Mouse (Mus musculus): ENCODE results near the gene Dstyk. TPM values are rescaled to one million over a fixed set of nuclear protein-coding genes. Genes with fewer than 3 reads are reported as not detected.

The Dstyk gene
- polyA plus RNA-seq, 1 experiment from 2014 or later: 8.5 TPM

- Histone ChIP-seq H3K4me3 (peak overlapping the region; percentile 79), H3K27me3 (replicated peaks) (no peaks in the 10 kb centered on the region), H3K4me1 (peaks cover 29% of the 10 kb centered on the region), H3K36me3 (no peaks in the 10 kb centered on the region), H3K27ac (replicated peaks) (peak overlapping the region; percentile 95), H3K4me2 (peak overlapping the region; percentile 73), H3K9ac (peak overlapping the region; percentile 92), H3K9me3 (no peaks in the 10 kb centered on the region)
- ATAC-seq (ENCODE audit: extremely low read depth, insufficient number of reproducible peaks, low FRiP score, low TSS enrichment): no peak
- WGBS: 12% methylated on average over 6 of the region's 6 CpGs
These were observed 438 bp upstream of the Dstyk start for GRCm38 (mm10) chr1:132416943-132417290.

DNA sequence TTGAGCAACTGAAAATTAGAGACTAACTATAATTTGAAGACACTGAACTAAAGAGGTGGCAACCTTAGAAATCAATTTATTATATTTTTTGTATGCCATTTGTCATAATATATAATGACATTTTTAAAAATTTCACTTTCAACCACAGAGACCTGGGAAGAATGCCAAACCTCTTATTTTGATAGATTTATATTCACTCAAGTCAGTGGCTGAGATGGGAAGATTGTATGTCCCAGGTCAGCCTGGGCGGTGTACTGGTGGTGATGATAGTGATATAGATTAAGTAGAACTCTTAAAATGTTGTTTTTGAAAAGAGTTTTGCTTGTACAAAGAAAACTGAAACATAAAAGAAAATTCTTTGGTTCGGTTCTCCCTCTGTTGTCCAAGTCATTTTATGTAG lies 2.9 kb downstream of the Dstyk start:
- Histone ChIP-seq H3K9me3 (no peaks in the 10 kb centered on the region), H3K4me2 (no peak overlapping the region), H3K4me3 (no peak overlapping the region), H3K9ac (no peak overlapping the region), H3K36me3 (peaks cover 5% of the 10 kb centered on the region), H3K4me1 (peaks cover 29% of the 10 kb centered on the region), H3K27me3 (replicated peaks) (no peaks in the 10 kb centered on the region), H3K27ac (replicated peaks) (no peak overlapping the region)
- no peak for ATAC-seq (ENCODE audit: extremely low read depth, insufficient number of reproducible peaks, low FRiP score, low TSS enrichment)
- WGBS: 79% methylated on average over 2 of the region's 2 CpGs

DNA sequence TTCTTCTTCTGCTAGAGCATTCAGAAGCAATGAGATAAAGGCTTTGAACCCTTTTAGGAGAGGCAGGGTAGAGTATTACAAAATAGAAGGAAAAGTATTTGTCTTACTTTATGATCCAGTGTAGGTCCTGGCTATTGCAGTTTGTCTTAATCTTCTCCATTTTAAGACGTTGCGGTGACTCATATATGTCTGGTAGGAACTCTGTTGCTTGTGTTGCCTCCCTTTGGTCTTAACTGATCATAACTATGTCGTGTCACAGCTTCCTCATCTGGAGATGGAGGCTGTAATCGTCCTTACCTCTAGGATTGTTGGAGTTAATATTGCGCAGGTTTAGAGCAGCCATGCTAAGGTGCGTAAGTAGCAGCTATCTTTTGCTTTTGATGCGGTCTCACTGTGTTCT lies 3.3 kb downstream of the Dstyk start:
- WGBS: 85% methylated on average over 7 of the region's 7 CpGs
- no peak overlapping the region for H3K27ac ChIP-seq (replicated peaks)
- no peak overlapping the region for H3K4me2 ChIP-seq

GRCm38 (mm10) chr1:132422912-132423696 lies 5.7 kb downstream of the Dstyk start:
- no peak for ATAC-seq (ENCODE audit: extremely low read depth, insufficient number of reproducible peaks, low FRiP score, low TSS enrichment)
- Histone ChIP-seq H3K4me1 (peaks cover 21% of the 10 kb centered on the region), H3K4me3 (no peak overlapping the region), H3K9ac (no peak overlapping the region), H3K27ac (replicated peaks) (no peak overlapping the region), H3K9me3 (no peaks in the 10 kb centered on the region), H3K27me3 (replicated peaks) (no peaks in the 10 kb centered on the region), H3K36me3 (peaks cover 7% of the 10 kb centered on the region), H3K4me2 (no peak overlapping the region)
- 89% methylated on average over 5 of the region's 5 CpGs for WGBS

More for the DNA sequence above, 3.3 kb downstream of the Dstyk start:
- H3K36me3 ChIP-seq: peaks cover 5% of the 10 kb centered on the region
- H3K9ac ChIP-seq: no peak overlapping the region
- H3K4me1 ChIP-seq: peaks cover 33% of the 10 kb centered on the region
- ATAC-seq (ENCODE audit: extremely low read depth, insufficient number of reproducible peaks, low FRiP score, low TSS enrichment): no peak
- no peaks in the 10 kb centered on the region for H3K9me3 ChIP-seq
- H3K27me3 ChIP-seq (replicated peaks): no peaks in the 10 kb centered on the region
- no peak overlapping the region for H3K4me3 ChIP-seq

DNA sequence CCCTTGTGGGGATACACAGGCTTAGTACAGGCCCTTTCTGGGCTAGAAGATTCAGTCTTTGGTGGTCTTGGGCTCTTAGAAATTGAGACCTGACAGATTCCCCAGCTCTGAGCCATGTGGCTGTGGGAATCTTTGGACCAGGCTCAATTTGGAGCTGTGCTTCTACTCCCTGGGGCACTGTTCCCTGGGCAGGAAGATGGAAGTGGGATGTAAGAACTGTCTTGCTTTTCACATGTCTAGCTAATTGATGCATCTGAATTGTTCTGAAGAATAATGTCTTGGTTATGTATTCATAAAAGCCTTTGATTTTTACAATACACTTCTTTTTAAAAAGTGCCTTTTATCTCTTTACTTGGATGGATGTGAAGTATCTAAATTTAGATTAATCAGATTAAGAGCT lies 8.2 kb downstream of the Dstyk start:
- no peak overlapping the region for H3K4me3 ChIP-seq
- H3K4me1 ChIP-seq: peaks cover 4% of the 10 kb centered on the region; the same call in 1 of the 2 replicates
- H3K36me3 ChIP-seq: peaks cover 7% of the 10 kb centered on the region
- no peak overlapping the region for H3K9ac ChIP-seq
- ATAC-seq (ENCODE audit: extremely low read depth, insufficient number of reproducible peaks, low FRiP score, low TSS enrichment): no peak
- no peak overlapping the region for H3K27ac ChIP-seq (replicated peaks)
- no peaks in the 10 kb centered on the region for H3K27me3 ChIP-seq (replicated peaks)
- no peaks in the 10 kb centered on the region for H3K9me3 ChIP-seq
- no peak overlapping the region for H3K4me2 ChIP-seq

DNA sequence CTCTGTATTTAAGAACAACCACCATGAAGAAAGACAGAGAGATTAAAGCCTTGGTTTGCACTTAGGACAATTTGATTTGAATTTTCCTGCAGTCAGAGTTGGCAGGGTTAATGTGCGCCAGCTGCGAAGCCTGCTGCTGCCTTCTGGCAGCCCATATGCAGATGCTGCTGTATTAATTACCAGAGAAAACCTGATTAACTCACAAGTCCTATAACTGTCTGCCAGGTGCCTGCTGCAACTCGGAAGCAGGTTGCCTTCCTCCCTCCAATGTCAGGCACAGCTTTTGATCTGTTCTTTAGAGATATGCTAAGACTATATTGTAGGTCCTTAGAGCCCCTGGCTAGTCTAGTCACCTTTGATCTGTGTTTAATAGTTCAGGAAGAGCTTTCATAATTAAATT lies 13.5 kb downstream of the Dstyk start:
- no peak overlapping the region for H3K4me3 ChIP-seq
- no peak overlapping the region for H3K27ac ChIP-seq (replicated peaks)
- H3K9ac ChIP-seq: no peak overlapping the region
- peaks cover 11% of the 10 kb centered on the region for H3K4me1 ChIP-seq
- ATAC-seq (ENCODE audit: extremely low read depth, insufficient number of reproducible peaks, low FRiP score, low TSS enrichment): no peak
- peaks cover 19% of the 10 kb centered on the region for H3K36me3 ChIP-seq
- no peaks in the 10 kb centered on the region for H3K27me3 ChIP-seq (replicated peaks)
- no peaks in the 10 kb centered on the region for H3K9me3 ChIP-seq
- WGBS: 82% methylated on average over 3 of the region's 3 CpGs
- H3K4me2 ChIP-seq: no peak overlapping the region

DNA sequence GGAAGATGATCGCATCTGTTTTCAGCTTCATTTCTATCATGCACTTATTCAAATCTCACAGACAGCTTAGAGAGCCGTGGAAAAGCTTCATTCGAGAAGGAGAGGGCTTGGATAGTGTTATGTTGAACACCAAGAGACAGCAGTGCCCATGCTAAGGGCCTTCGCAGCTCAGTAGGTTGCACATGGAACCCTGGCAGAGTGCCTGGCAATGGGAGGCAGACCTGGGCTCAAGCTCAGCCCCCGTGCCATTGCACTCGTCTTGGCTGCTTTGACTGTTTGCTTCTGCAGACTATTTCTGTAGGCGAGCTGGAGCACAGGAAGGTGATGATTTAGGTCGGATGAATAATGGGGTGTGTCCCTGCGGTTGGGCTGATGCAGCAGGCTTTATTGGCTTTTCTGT lies 14.4 kb downstream of the Dstyk start:
- H3K4me2 ChIP-seq: no peak overlapping the region
- no peak for ATAC-seq (ENCODE audit: extremely low read depth, insufficient number of reproducible peaks, low FRiP score, low TSS enrichment)
- WGBS: 58% methylated on average over 9 of the region's 9 CpGs

DNA sequence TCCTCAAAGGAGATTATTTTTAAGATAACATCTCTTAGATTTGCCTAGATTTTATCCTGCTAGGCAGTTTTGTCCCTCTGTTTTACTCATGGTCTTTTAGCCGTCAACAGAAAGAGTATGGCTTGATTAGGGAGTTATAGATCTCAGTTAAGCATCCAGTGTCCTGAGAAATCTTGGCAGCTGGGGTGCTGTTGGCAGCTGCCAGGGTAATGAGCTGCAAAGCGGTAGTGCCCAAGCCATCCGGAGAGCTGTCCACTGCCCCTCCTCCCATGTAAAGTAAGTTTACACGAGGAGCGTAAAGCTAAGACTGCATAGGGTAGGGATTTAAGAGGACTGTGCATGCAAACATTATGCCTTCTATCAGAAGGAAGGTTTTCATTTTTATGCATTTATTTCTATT lies 16.0 kb downstream of the Dstyk start:
- no peak for ATAC-seq (ENCODE audit: extremely low read depth, insufficient number of reproducible peaks, low FRiP score, low TSS enrichment)
- WGBS: 80% methylated on average over 5 of the region's 5 CpGs

More for the DNA sequence above, 14.4 kb downstream of the Dstyk start:
- H3K27ac ChIP-seq (replicated peaks): no peak overlapping the region
- no peaks in the 10 kb centered on the region for H3K27me3 ChIP-seq (replicated peaks)
- peaks cover 16% of the 10 kb centered on the region for H3K4me1 ChIP-seq
- no peak overlapping the region for H3K4me3 ChIP-seq
- H3K9me3 ChIP-seq: no peaks in the 10 kb centered on the region
- no peak overlapping the region for H3K9ac ChIP-seq
- H3K36me3 ChIP-seq: peaks cover 23% of the 10 kb centered on the region

DNA sequence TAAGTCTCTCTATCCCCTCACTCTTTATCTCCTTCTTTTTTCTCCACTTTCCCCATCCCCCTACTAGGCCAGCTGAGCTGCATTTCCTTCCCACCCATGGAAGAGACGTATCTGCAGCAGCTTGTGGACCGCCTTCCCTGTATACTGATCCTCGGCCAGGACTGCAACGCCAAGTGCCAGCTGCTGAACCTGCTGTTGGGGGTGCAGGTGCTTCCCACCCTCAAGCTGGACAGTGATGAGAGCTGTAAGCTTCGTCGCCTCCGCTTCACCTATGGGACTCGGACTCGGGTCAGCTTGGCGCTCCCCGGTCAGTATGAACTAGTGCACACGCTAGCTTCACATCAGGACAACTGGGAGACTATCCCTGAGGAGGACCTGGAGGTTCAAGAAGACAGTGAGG lies 16.7 kb downstream of the Dstyk start:
- no peak for ATAC-seq (ENCODE audit: extremely low read depth, insufficient number of reproducible peaks, low FRiP score, low TSS enrichment)
- Histone ChIP-seq H3K27me3 (replicated peaks) (no peaks in the 10 kb centered on the region), H3K4me2 (no peak overlapping the region), H3K9ac (no peak overlapping the region), H3K36me3 (peaks cover 33% of the 10 kb centered on the region), H3K9me3 (no peaks in the 10 kb centered on the region), H3K27ac (replicated peaks) (no peak overlapping the region), H3K4me3 (no peak overlapping the region), H3K4me1 (peaks cover 16% of the 10 kb centered on the region)
- 88% methylated on average over 12 of the region's 12 CpGs for WGBS

More for the DNA sequence above, 16.0 kb downstream of the Dstyk start:
- H3K4me1 ChIP-seq: peaks cover 16% of the 10 kb centered on the region
- H3K36me3 ChIP-seq: peaks cover 29% of the 10 kb centered on the region
- H3K9ac ChIP-seq: no peak overlapping the region
- no peak overlapping the region for H3K4me3 ChIP-seq
- H3K4me2 ChIP-seq: no peak overlapping the region
- no peaks in the 10 kb centered on the region for H3K9me3 ChIP-seq
- H3K27me3 ChIP-seq (replicated peaks): no peaks in the 10 kb centered on the region
- H3K27ac ChIP-seq (replicated peaks): no peak overlapping the region

DNA sequence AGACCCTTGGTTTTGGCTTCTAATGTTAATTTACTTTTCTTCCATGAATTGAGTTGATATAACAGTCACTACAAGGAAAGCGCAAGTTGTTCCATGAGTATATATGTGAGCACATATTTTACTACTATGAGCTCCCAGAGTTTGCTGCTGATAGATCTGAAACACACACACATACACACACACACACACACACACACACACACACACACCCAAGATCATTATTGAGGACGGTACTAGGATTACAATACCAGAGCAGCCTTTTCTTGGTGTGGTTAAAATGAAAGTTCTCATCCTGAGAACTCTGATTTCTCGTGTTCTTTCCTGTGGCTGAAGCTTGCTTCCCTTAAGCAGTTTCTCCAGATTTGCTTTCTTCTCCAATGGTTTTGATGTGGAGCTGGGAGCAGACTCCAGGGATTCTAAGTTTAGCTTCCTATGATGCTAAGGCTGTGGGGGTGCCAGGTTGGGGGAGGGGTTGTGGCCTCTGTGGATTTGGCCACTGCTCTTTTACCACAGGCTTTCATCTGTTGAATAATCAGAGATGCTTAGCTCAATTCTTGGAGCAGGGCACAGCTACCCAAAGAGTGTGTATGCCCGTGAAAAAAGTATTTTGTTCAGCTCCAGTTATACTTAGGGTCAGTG lies 19.1 kb downstream of the Dstyk start:
- WGBS: 71% methylated on average over 4 of the region's 4 CpGs
- H3K9me3 ChIP-seq: no peaks in the 10 kb centered on the region; the same call in 1 of the 2 replicates
- H3K27ac ChIP-seq (replicated peaks): no peak overlapping the region
- no peak overlapping the region for H3K4me2 ChIP-seq
- no peaks in the 10 kb centered on the region for H3K27me3 ChIP-seq (replicated peaks)
- H3K4me1 ChIP-seq: peaks cover 13% of the 10 kb centered on the region
- H3K36me3 ChIP-seq: peaks cover 55% of the 10 kb centered on the region
- no peak for ATAC-seq (ENCODE audit: extremely low read depth, insufficient number of reproducible peaks, low FRiP score, low TSS enrichment)
- H3K4me3 ChIP-seq: no peak overlapping the region
- no peak overlapping the region for H3K9ac ChIP-seq

DNA sequence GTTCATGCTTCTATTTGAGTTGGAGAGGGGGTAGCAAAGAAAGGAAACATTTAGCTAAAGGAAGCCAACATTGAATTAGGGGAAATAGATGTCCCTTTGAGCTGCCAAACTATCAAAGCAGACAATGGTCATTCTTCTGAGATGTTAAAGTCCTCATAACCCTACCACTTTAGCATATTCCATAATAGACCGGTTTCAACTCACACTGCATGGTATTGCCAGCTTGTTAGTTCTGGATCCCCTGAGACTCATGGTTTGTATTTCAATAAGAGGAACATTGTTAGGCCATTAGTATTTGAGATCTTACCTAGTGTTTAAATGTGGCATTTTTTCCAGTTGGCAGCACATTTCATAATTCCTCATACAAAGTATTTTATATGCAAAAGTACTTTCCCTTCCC lies 19.6 kb downstream of the Dstyk start:
- H3K36me3 ChIP-seq: peaks cover 61% of the 10 kb centered on the region
- no peak overlapping the region for H3K4me2 ChIP-seq
- no peak overlapping the region for H3K27ac ChIP-seq (replicated peaks)
- H3K4me3 ChIP-seq: no peak overlapping the region
- peaks cover 8% of the 10 kb centered on the region for H3K4me1 ChIP-seq
- no peaks in the 10 kb centered on the region; the same call in 1 of the 2 replicates for H3K9me3 ChIP-seq
- no peaks in the 10 kb centered on the region for H3K27me3 ChIP-seq (replicated peaks)
- WGBS: 69% methylated on average over 1 of the region's 1 CpGs
- no peak for ATAC-seq (ENCODE audit: extremely low read depth, insufficient number of reproducible peaks, low FRiP score, low TSS enrichment)
- H3K9ac ChIP-seq: no peak overlapping the region

DNA sequence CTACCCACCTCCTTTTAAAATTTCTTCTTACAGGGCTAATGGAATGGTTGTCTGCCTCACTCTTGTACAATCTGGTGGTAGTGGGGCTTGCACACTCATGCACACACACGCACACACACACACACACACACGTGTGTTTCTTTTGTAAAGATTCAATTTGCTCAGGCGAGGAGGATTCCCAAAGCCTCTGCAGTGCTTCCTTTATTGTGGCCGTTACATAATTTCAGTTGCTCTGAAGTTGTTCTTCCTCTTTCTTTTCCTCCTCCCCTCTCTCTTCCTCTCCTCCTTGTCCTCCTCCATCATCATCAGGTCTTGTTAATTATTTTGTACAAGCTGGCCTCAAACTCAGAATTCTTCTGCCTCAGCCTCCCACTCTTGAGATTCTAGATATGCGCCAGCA lies 20.0 kb downstream of the Dstyk start:
- WGBS: 83% methylated on average over 5 of the region's 5 CpGs
- H3K4me1 ChIP-seq: peaks cover 4% of the 10 kb centered on the region; the same call in 1 of the 2 replicates
- no peak overlapping the region for H3K9ac ChIP-seq
- no peaks in the 10 kb centered on the region for H3K27me3 ChIP-seq (replicated peaks)
- H3K4me3 ChIP-seq: no peak overlapping the region
- no peak overlapping the region for H3K27ac ChIP-seq (replicated peaks)
- no peaks in the 10 kb centered on the region; the same call in 1 of the 2 replicates for H3K9me3 ChIP-seq
- ATAC-seq (ENCODE audit: extremely low read depth, insufficient number of reproducible peaks, low FRiP score, low TSS enrichment): no peak
- no peak overlapping the region for H3K4me2 ChIP-seq
- peaks cover 65% of the 10 kb centered on the region for H3K36me3 ChIP-seq

Measured in heart, embryonic 13.5 days (tissue).